Mouse (Mus musculus): Measurements from ENCODE around the gene Hist1h1b. TPM values are rescaled to one million over a fixed set of nuclear protein-coding genes. Genes with fewer than 3 reads are reported as not detected.
"Not testable (repeated sequence)": the region's sequence is repeated elsewhere in the genome, so short reads cannot be mapped to it uniquely, and the experiment has no call there.

Gene Hist1h1b
- polyA plus RNA-seq, 1 experiment from 2014 or later, result 12.4 TPM

- Histone ChIP-seq H3K4me1 (replicated peaks) (peaks cover 17% of the 10 kb centered on the region), H3K27me3 (replicated peaks) (no peaks in the 10 kb centered on the region), H3K4me3 (peak overlapping the region; percentile 42), H3K4me2 (peak overlapping the region; percentile 77), H3K9ac (peak overlapping the region; percentile 26), H3K36me3 (no peaks in the 10 kb centered on the region), H3K27ac (ENCODE audit: poor library complexity, severe bottlenecking) (peak overlapping the region; percentile 34), H3K9me3 (replicated peaks) (no peaks in the 10 kb centered on the region)
- 5% methylated on average over 18 of the region's 18 CpGs for WGBS
- ATAC-seq (ENCODE audit: insufficient number of reproducible peaks, low FRiP score), result no peak
Observed at GRCm38 (mm10) chr13:21790601-21791283, 10.3 kb upstream of the Hist1h1b start.

GRCm38 (mm10) chr13:21789925-21790324 is 9.5 kb upstream of the Hist1h1b start:
- peaks cover 17% of the 10 kb centered on the region for H3K4me1 ChIP-seq (replicated peaks)
- no peak overlapping the region for H3K27ac ChIP-seq (ENCODE audit: poor library complexity, severe bottlenecking)
- no peak overlapping the region for H3K4me3 ChIP-seq
- 55% methylated on average over 6 of the region's 6 CpGs for WGBS
- H3K36me3 ChIP-seq, result no peaks in the 10 kb centered on the region
- H3K9me3 ChIP-seq (replicated peaks), result no peaks in the 10 kb centered on the region
- no peak for ATAC-seq (ENCODE audit: insufficient number of reproducible peaks, low FRiP score)
- H3K9ac ChIP-seq, result no peak overlapping the region
- no peaks in the 10 kb centered on the region for H3K27me3 ChIP-seq (replicated peaks)
- no peak overlapping the region for H3K4me2 ChIP-seq

- no peaks in the 10 kb centered on the region for H3K27me3 ChIP-seq (replicated peaks)
- H3K4me1 ChIP-seq (replicated peaks), result peaks cover 26% of the 10 kb centered on the region
- no peaks in the 10 kb centered on the region for H3K36me3 ChIP-seq
- 0 out of 2 replicates have a peak, but pooled peaks have one; percentile 9 for ATAC-seq (ENCODE audit: insufficient number of reproducible peaks, low FRiP score)
- H3K27ac ChIP-seq (ENCODE audit: poor library complexity, severe bottlenecking), result peak overlapping the region; percentile 57
- 0 out of 2 replicates have a peak overlapping the region, but pooled peaks have one; percentile 24 for H3K4me3 ChIP-seq
- H3K4me2 ChIP-seq, result peak overlapping the region; percentile 65
- WGBS, result 20% methylated on average over 17 of the region's 21 CpGs
- no peaks in the 10 kb centered on the region for H3K9me3 ChIP-seq (replicated peaks)
- peak overlapping the region; percentile 45; the same call in 1 of the 2 replicates for H3K9ac ChIP-seq
Observed at GRCm38 (mm10) chr13:21787760-21788593, 7.6 kb upstream of the Hist1h1b start.

GRCm38 (mm10) chr13:21786899-21787629 is 6.6 kb upstream of the Hist1h1b start, which contains the start of the genes Hist1h2an and Hist1h2bp:
Hist1h2an (minus strand) TSS chr13:21787218.
Hist1h2bp (plus strand) TSS chr13:21787461.
- H3K9ac ChIP-seq, result peak within 1 kb of the TSS; percentile 67; the same call in 1 of the 2 replicates
- peak within 1 kb of the TSS; percentile 65 for H3K4me2 ChIP-seq
- H3K36me3 ChIP-seq; H3K27me3 ChIP-seq (replicated peaks); H3K9me3 ChIP-seq (replicated peaks): not testable (repeated sequence)
- peaks cover 32% of the 10 kb centered on the region for H3K4me1 ChIP-seq (replicated peaks)
- H3K27ac ChIP-seq (ENCODE audit: poor library complexity, severe bottlenecking), result peak within 1 kb of the TSS; percentile 83
- WGBS, result under 1% methylated on average over 43 of the region's 63 CpGs
- ATAC-seq (ENCODE audit: insufficient number of reproducible peaks, low FRiP score), result peak; percentile 94
- H3K4me3 ChIP-seq, result peak within 1 kb of the TSS; percentile 42

GRCm38 (mm10) chr13:21786189-21786898 is 5.9 kb upstream of the Hist1h1b start:
- H3K4me3 ChIP-seq, result peak overlapping the region; percentile 42
- H3K4me2 ChIP-seq, result peak overlapping the region; percentile 65
- H3K27me3 ChIP-seq (replicated peaks), result no peaks in the 10 kb centered on the region
- H3K27ac ChIP-seq (ENCODE audit: poor library complexity, severe bottlenecking), result peak overlapping the region; percentile 83
- H3K4me1 ChIP-seq (replicated peaks), result peaks cover 32% of the 10 kb centered on the region
- no peaks in the 10 kb centered on the region for H3K36me3 ChIP-seq
- ATAC-seq (ENCODE audit: insufficient number of reproducible peaks, low FRiP score), result no peak
- H3K9me3 ChIP-seq (replicated peaks), result no peaks in the 10 kb centered on the region
- peak overlapping the region; percentile 67; the same call in 1 of the 2 replicates for H3K9ac ChIP-seq
- WGBS, result 10% methylated on average over 8 of the region's 8 CpGs

- Histone ChIP-seq H3K4me2 (peak overlapping the region; percentile 66), H3K27me3 (replicated peaks) (no peaks in the 10 kb centered on the region), H3K36me3 (no peaks in the 10 kb centered on the region), H3K27ac (ENCODE audit: poor library complexity, severe bottlenecking) (peak overlapping the region; percentile 85), H3K4me1 (replicated peaks) (peaks cover 33% of the 10 kb centered on the region), H3K9ac (peak overlapping the region; percentile 64), H3K4me3 (0 out of 2 replicates have a peak overlapping the region, but pooled peaks have one; percentile 37), H3K9me3 (replicated peaks) (no peaks in the 10 kb centered on the region)
- WGBS, result 41% methylated on average over 6 of the region's 6 CpGs
- ATAC-seq (ENCODE audit: insufficient number of reproducible peaks, low FRiP score), result no peak
Observed at GRCm38 (mm10) chr13:21784311-21784710, 3.9 kb upstream of the Hist1h1b start.

- Histone ChIP-seq H3K36me3 (no peaks in the 10 kb centered on the region), H3K27me3 (replicated peaks) (no peaks in the 10 kb centered on the region), H3K9me3 (replicated peaks) (no peaks in the 10 kb centered on the region), H3K27ac (ENCODE audit: poor library complexity, severe bottlenecking) (peak overlapping the region; percentile 85), H3K9ac (peak overlapping the region; percentile 64), H3K4me2 (peak overlapping the region; percentile 66), H3K4me3 (peak overlapping the region; percentile 37), H3K4me1 (replicated peaks) (peaks cover 33% of the 10 kb centered on the region)
- WGBS, result 3% methylated on average over 9 of the region's 9 CpGs
- ATAC-seq (ENCODE audit: insufficient number of reproducible peaks, low FRiP score), result no peak
Observed at GRCm38 (mm10) chr13:21783734-21784161, 3.3 kb upstream of the Hist1h1b start.

- H3K27me3 ChIP-seq (replicated peaks), result no peaks in the 10 kb centered on the region
- no peaks in the 10 kb centered on the region for H3K9me3 ChIP-seq (replicated peaks)
- peak; percentile 76 for ATAC-seq (ENCODE audit: insufficient number of reproducible peaks, low FRiP score)
- H3K4me2 ChIP-seq, result peak within 1 kb of the TSS; percentile 89
- peaks cover 31% of the 10 kb centered on the region for H3K4me1 ChIP-seq (replicated peaks)
- 0% methylated on average over 13 of the region's 20 CpGs for WGBS
- no peaks in the 10 kb centered on the region for H3K36me3 ChIP-seq
- H3K4me3 ChIP-seq, result peak within 1 kb of the TSS; percentile 53
- peak within 1 kb of the TSS; percentile 89 for H3K27ac ChIP-seq (ENCODE audit: poor library complexity, severe bottlenecking)
- peak within 1 kb of the TSS; percentile 86 for H3K9ac ChIP-seq
Observed at GRCm38 (mm10) chr13:21783255-21783617, 2.8 kb upstream of the Hist1h1b start, which contains the start of gene Hist1h3i. Hist1h3i (minus strand) TSS chr13:21783370.

- Histone ChIP-seq H3K27ac (ENCODE audit: poor library complexity, severe bottlenecking) (peak overlapping the region; percentile 89), H3K4me2 (peak overlapping the region; percentile 89), H3K9ac (peak overlapping the region; percentile 86), H3K4me3 (peak overlapping the region; percentile 53), H3K4me1 (replicated peaks) (peaks cover 28% of the 10 kb centered on the region)
- H3K27me3 ChIP-seq (replicated peaks); H3K9me3 ChIP-seq (replicated peaks); ATAC-seq (ENCODE audit: insufficient number of reproducible peaks, low FRiP score); H3K36me3 ChIP-seq: not testable (repeated sequence)
- 1% methylated on average over 22 of the region's 35 CpGs for WGBS
Observed at GRCm38 (mm10) chr13:21782361-21783254, 2.2 kb upstream of the Hist1h1b start.
